Mouse (Mus musculus): ENCODE measurements around the gene Man1a.
A peak's percentile ranks its signal among the peaks of the same experiment; 100 is the strongest.

Man1a gene

DNA sequence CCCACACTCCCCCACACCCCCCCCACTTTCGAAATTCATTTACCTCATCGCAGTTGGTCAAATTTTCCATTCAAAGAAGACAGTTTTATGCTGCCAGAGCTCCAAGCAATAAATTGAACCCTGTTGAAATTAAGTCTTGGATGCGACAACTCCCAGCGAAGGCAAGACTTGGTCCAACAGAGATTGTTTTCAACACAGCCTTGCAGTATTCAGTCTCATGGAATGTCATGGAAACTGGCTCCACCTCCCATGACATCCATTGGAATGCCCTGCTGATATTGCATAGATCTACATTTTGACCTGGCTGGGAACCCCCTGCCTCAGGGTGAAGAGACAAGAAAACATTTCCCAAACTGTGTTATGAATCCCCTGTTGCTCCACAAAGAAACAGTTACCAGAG is at the start of gene Man1a:
Man1a (minus strand) TSS at position 190 of the 400 bp plus-strand sequence.
- peak; percentile 11 for DNase-seq

DNA sequence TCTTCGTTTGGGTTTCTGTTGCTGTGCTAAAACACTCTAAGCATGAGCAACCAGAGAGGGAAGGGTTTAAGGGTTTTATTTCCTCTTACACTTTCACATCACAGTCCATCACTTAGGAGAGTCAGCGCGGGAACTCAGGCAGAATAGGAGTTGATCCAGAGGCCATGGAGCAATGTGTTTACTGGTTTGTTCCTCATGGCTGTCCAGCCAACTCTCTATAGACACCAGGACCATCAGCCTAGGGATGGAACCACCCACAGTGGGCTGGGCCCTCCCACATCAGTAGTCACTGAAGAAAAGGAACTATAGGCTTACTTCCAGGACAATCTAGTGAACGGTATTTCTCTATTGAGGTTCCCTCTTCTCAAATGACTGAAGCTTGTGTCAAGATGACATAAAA is 45.4 kb upstream of the Man1a start:
- no peak for DNase-seq

DNA sequence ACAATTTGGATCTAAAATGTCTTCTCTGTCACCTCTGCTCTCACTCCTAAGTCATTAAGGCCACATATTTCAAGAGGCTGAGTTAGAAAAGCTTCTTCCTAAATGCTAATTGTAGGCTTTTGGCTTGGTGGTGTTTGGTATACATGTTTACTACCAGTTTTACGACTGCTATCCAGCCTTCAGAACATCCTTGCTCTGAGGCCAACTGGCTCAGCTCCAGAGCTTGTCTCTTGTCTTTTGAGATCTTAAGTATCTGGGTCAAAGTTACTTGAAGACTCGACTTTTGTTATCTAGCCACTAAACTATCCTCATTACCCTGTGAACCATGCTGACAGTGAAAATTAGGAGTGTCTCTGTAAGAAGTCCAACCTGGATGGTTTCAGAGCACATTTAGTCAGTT is 44.0 kb upstream of the Man1a start:
- DNase-seq = peak; percentile 50

DNA sequence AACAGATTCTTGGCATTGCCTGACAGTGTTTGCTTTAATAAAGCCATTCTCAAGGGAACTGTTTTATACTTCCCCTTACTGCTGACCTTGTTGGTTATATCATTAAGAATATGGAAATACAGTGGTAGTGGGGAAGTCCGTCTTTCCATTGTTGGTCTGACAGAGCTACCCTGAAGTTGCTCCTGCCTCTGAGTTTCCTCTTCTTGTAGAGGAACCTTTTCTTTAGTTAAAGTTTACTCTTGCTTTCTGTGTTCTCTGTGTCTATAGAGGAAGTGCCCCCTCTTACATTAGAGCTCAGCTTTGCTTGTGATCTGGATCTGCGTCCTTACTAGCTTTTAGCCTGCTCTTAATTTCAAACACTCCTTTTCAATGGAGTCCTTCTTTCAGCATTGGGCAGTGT is 42.9 kb upstream of the Man1a start:
- no peak for DNase-seq

DNA sequence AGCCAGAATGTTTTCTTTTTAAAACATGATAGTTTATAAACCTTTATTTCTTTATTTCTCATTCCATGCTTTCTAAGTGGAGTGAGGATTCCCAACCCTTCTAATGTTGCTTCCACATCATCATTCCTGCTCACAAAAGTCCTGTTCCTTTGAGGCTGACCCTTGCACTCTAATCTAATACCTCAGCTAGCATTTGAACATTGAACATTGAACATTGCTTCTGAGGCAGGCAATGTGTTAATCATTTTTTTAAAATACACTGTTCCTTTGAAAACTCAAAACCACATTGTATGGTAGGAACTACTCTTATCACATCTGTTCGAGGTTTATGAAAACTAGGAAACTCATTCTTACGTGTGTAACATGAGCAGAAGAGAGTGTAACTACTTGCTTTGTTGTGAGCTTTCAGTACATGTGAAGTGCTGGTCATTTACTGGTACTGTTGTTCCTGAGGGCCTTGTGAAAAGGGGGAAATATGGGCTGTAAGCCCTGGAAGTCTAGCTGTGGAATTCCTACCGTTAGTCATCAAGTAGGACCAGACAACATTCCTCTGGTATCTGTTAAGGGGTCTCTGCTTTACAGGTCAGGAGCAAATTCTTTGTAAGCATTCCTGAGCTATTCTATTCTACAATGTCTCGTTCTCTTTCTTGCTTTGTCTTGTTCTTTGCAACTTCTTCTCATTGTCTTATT is 42.0 kb upstream of the Man1a start:
- no peak for DNase-seq

DNA sequence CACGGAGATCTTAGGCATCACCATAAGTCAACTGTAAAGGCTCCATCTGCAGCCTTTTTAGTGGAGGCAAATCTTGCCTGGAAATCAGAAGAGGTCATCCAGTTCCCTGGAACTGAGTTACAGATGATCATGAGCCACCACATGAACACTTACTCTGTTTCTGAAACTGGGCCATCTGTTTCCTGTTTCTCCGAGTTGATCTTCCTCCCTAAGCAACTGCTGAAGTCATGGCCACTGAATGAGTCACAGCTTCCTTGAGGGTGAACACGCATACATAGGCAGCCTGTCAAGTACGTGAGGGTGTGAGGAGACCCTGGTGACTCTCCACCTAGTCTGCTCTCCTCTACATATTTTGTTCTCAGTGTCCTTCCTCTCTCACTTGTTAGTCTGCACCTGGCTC is 41.4 kb upstream of the Man1a start:
- DNase-seq = no peak

DNA sequence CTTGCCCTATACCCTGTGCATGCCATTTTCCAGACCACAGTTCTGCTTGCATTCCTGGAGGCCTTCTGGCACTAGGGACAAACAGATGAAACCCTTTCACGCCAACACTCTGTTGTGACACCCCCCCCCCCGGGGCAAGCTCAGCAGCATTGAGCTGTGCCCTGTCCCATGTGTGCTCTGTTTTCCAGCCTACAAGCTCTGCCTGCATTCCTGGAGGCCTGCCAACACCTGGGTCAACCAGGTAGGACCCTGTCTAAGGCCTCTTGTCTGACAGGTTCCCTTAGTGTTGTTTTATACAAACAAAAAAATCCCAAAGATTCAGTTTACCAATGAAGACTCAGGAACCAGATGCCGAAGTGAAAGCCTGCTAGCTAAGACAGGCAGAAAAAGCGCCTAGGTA is 27.3 kb upstream of the Man1a start:
- DNase-seq = no peak

DNA sequence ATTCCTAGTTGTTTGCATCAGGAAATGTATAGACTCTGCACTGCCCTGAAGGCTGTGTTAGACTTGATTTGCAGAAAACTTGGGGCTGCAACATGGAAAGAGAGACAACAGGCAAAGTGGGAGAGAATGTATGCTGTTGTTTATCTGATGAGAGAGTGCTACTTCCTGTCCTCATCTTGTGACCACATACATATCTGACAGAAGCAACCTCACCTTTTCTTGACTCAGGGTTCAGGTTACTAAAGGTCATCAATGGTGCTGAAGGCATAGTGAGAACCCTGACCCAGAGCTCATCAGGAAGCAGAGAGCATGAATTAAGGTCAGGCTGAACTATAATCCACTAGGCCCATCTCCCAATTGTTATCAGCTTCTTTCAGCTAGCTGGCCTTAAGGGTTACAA is 15.7 kb upstream of the Man1a start:
- DNase-seq = no peak

DNA sequence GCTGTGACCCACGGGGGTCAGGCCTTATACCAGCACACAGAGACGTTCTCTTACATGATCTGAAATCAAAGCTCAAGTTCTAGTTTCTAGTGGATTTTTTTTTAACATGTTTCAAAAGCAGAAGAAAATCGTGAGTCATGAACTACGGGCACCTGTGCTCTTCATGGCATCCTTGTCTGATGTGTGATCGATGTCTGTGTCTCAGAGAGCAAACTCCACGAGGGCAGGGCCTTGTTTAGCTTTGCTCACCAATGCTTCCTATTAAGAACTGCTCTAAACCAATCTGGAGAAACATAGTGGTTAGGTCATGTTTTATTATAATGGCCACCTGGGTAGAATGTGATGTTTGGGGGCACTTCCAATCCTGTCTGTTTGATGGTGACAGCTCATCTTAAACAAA is 13.5 kb upstream of the Man1a start:
- DNase-seq = no peak

DNA sequence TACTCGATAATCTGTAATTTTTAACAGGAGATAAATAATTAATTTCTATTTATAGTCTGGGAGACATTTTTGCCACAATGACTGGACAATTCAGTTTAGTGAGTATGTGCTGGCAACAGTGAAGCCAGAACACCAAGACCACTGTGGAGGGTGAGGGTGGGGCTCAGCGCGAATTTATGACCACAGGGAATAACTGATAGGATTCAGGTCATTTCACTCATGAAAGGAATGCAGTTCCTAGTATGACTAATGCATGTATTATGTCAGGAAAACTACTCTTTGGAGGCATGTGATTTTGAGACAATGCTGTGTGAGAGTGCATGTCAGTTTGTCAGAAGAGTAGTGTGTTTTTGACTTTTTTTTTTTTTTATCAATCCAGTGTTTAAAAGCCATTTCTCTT is 10.9 kb upstream of the Man1a start:
- DNase-seq = no peak

DNA sequence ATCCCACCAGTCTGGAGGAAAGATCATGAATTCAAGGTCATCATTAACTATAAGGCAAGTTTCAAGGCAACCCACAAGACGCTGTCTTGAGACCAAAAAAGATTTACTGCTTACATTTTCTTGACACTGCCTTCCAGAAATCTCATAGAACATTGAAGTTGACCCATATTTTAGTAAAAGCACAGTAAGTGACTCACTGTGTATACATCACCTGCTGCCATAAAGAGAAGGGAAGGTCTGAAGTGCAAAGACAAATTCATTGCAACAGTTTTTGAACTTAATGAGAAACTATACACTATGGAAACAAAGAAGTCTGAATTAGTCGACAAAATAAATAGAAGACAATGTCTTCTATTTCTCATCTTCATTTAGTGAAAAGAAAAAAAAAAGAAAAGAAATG is 8.7 kb upstream of the Man1a start:
- DNase-seq = no peak

DNA sequence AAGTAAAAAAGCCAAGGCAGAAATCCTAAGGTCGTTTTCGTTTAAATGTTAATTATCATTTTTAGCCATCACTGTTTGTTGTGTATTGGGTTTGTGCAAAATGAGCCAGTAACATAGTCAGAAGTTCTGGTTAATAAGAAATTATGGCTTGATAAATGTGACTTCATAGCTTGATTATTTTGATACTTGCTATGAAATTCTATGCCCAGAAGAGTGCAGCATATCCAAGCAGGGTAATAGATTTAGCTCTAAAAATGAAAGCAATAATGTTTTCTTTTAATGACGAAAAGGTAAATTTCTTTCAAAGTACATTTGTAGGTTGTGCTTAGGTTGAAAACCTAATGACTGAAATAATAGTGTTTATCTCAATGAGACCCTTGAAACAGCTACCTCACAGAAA is 596 bp upstream of the Man1a start:
- no peak for DNase-seq

DNA sequence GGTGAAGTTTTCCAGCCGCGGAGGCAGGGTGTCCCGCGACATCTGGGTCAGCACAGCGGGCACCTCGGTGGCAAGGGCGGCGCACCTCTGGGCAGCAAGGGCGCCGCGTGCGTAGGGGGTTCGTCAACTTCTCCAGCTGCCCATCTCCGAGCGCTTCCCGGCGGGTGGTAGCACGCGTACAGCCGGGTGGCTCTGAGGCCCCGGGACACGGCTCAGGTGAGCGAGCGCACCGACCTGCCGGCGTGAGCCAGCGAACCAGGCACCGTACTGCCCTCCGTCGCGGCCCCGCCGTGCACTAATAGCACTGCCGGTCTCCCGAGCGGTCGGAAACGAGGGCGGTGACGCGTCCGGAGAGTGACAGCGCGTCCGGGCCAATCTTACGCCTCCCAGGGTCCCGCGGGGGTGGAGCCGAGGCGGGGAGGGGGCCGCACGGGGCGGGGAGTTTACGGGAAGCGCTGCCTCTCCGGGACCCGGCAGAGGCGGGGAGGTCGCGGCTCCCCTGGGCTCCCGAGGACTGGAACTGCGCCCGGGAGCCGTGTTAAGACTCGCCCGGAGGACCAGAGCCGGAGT is 883 bp downstream of the Man1a start:
- peak; percentile 96 for DNase-seq

DNA sequence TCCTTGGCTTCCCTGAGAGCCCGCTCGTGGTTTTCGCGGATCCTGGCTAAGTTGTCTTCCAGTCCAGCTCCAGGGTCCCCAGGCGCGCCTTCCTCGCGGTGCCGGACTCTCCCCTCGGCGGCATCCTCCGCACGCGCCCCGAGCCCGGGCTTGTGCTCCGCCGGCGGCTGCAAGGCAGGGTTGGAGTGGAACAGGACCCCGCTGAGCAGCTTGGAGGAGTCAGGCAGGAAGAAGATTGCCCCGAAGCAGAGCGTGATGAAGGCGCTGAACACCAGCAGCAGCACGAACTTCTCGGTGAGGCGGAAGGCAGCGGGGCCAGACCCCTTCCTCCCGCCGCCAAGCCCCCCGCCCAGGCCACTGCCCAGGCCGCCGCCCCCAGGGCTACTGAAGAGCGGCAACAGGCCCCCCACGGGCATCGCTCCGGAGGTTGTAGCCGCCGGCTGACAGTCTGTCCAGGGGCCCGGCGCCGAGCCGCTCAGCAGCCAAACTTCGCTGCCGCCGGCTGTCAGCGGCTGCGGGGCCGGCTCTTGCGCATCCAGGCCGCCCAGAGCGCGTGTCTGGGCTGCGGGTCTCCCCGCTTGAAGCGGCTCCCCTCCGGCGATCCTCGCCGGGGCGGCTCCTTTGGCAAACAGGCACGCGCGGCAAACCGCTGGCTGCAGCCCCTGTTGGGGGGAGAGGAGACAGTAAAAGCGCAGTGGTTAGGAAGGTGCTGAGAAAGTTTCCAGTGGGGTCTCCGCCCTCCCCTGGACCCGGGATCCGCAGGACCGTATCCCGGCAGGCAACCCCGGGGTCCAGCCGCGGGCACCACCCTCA is 1.6 kb downstream of the Man1a start:
- peak; percentile 60 for DNase-seq

DNA sequence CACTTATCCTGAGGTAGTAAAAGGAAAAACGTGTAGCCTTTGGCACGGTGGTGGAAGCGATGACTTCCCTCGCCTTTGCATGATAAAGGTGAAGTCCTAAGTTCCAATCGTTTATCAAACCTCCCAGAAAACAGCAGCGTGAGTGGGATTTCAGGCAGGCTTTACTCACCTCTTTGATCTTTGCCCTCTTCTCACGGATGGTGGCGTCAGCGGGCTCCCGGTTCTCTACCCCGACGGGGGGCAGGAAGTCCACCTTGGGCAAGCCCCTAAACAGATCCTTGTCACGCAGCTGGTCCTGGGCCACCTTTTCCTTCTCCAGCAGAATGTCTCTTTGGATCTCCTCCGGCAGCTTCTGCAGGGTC is 2.2 kb downstream of the Man1a start:
- DNase-seq = no peak

DNA sequence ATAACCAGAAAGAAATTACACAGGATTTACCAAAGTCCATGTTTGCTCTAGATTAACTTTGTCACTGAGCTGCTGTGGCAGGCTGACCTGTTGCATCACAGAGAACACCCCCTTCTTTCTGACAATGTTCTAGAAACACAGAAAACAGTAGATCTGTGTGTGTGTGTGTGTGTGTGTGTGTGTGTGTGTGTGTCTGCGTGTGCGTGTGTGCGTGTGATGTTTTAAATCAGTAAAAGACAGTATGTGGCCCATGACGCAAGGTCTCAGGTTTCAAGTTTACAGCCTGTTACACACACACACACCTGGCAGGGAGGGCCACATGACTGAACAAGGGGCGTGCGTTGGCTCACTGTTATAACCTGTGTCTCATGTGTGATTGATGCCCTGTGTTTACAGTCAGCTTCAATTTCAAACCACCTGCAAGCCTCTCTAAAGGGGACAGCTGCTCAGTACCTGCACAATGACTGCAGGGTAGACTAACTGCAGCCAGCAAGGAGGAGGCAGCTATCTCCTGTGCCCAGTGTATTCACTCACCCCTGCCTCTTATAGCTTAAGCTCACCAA is 2.7 kb downstream of the Man1a start:
- DNase-seq = peak; percentile 39

DNA sequence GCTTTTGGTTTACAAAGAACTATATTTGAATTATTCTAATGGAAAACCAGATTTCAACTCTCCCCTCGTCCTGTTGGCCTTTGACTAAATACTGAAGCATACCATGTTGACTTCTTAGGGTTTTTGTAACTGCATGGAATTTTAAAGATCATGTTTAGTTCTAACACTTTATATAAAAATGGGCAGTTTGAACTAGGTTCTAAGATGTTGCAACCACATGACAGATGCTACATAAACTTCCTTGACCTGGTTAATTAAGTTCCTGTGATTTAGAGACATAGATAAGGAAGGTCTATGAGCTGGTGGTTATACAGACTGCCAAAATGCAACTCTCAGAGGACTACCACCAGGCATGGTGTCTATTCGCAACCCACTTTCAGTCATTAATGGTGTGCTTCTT is 4.1 kb downstream of the Man1a start:
- no peak for DNase-seq

DNA sequence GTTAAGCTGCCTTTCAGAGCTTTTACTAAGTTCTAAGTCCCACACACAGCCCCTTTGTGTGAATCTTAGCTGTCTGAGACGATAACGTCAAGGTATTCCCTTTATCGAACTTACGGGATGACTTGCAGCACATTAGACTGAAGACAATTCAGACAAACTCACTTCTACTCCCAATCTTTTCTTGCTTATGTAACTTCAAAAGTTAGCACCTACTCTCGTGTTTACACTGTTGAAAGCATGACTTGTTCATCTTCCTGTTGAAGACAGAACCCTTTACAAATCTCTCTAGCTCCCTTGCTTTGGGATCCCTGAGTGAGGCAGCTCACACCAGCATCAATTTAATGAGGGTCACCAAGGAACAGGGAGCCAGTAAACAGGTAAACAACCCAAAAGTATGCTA is 5.9 kb downstream of the Man1a start:
- DNase-seq = no peak

DNA sequence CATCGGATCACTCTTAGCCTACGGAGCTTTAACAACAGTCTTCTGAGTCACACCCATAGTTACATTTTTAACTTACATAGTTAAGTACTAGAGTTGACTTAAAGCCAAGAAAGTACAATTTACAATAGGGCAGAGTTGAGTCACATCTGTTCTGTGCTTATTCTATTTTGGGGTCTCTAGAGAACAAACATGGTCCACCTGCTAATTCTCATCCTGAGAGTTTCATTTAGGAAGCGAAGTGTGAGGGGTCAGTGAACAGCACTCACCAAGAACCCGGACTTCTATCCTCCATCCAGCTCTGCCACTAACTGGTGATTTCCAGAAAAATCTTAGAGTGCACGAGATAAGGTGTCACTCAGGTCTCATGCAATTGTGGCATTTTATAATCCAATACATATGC is 7.0 kb downstream of the Man1a start:
- no peak for DNase-seq

DNA sequence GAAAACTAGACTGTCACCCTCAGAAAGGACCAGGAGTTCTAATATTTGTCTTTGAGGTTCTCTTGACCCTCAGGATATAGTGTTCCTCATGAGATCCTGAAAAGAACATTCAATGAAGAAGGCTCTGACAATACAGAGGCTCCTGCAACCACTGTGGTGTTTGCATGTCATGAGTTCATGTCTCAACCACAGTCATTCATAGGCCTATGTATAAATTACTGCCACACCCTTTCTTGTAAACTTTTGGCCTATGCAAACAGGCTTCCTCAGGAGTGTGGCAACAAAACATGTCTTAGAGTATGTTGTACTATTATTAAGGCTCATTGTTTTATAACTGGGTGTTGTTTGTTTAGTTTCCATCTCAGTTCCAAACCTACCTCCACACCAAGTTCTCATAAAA is 9.7 kb downstream of the Man1a start:
- DNase-seq = no peak

DNA sequence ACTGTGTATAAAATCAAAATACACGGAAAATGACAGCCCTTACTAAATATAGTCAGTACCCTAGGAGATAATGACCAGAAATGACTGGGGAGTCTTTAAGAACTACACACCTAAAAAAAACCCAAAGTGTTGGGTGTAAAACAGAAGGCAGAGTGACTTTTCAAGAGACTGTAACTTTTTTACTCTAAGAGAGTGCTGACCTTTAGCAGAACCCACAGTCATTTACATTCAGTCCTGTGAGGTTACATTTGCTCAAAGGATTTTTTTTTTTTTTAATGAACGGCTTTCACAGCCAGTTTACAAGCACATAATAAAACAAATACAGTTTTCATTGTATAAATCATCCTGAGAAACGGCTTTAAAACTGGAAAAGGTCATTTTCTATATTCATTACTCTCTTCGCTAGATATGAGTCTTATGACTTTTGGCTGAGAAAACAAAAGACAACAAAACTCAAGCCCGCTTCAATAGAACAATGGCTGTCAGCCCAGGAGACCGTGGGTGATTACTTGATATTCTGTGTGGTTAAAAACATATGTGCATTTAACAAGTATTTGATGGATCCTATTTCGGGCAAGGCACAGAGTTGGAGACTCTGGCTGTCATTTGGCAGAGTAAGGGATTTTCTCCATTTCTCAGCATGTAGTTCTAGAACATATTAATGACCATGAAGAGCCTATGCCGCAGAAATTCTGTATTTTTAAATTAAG is 12.7 kb downstream of the Man1a start:
- no peak for DNase-seq

DNA sequence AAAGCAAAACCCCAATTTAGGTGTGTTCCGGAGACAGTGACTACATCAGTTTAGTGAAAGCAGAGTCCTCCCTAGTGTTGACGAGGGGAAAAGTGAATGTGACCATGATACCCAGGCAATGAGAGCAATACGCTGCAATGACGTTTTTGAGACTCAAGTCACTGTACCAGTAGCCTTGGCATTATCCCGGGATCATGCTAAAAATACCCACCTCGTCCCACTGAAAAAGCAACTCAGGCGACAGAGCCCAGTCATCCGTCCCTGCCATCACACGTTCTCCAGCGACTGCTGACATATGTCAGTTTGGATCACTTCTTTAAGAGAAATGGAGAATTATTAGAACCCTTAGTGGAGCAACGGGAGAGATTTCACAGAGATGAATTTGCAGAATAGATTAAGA is 13.6 kb downstream of the Man1a start:
- DNase-seq = no peak

DNA sequence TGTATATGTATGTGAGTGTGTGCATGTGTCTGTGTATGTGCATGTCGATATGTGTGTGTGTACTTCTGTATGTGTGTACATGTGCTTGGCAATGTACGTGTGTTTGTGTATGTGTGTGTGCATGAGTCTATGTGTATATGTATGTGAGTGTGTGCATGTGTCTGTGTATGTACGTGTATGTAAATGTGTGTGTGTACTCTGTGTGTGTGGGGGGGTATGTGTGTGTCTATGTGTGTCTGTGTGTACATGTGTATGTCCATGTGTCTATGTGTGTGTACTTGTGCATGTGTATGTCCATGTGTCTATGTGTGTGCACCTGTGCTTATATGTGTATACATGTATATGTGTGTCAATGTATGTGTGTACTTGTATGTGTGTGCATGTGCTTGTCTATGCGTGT is 15.2 kb downstream of the Man1a start:
- DNase-seq = no peak

DNA sequence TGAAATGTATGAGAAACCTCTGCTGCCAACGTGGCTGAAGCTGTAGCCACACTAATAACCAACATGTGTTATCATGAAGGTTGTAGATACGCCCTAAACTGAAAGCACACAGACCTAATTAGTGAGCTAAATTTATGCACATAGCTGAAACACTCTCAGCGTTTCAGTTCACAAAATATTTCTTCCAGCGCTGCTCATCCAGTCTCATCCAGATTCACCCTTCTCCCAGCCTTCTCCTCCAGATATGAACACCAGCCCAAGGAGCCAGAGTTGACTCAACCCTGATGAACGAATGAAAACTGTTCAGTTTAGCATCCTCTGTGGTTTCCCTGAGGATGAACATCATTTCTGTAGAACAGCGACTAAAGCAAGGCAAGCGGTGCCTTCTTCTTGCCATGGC is 15.8 kb downstream of the Man1a start:
- no peak for DNase-seq

All from kidney, adult 18-20 months (tissue).